Mouse (Mus musculus): ENCODE measurements at regions not wholly inside any gene's neighbourhood (a gene's known extent, or its start where the extent isn't known, plus 50 kb on each side); places are given as distances from the start of the nearest gene placed in this dataset.

- TF ChIP-seq POLR2A (IDR thresholded peaks at IDR 0.05; ENCODE audit: low read depth, low read length), result no peak
- TF ChIP-seq CTCF (IDR thresholded peaks at IDR 0.05; ENCODE audit: extremely low read depth, insufficient read length, insufficient replicate concordance, low read depth, low read length), result no peak
Observed at GRCm38 (mm10) chr13:82007222-82007621, 224.3 kb downstream of the Cetn3 start.

All from small intestine, adult 2 months (tissue).